Mouse (Mus musculus) neural tube, embryonic 11.5 days (tissue): ENCODE measurements around the gene Gfy. TPM values are rescaled to one million over a fixed set of nuclear protein-coding genes. Genes with fewer than 3 reads are reported as not detected.

ENCODE experiments used
- ATAC-seq: fragments of 200-750 bp; cut with Nextera tagmentation; 2 replicates; pipeline ENCODE4 v1.8.0; 2017; ENCODE audit warnings: moderate number of reproducible peaks, mild to moderate bottlenecking, moderate TSS enrichment, moderate library complexity; ENCODE audit not compliant: insufficient read depth, low FRiP score, low TSS enrichment
- DNase-seq: peaks from one replicate; pipeline ENCODE4 v3.0.0-alpha.2; 2015; ENCODE audit warnings: low spot score
- H3K27ac ChIP-seq: fragments of 300-500 bp; sonication (generic); 2 replicates; pipeline ENCODE4 v1.5.1; 2014; ENCODE audit warnings: low read depth, mild to moderate bottlenecking, low read length
- H3K27me3 ChIP-seq: fragments of 300-500 bp; sonication (generic); 2 replicates; pipeline ENCODE4 v1.6.1; 2014; ENCODE audit warnings: mild to moderate bottlenecking, low read length, mixed read lengths; ENCODE audit not compliant: control insufficient read depth, insufficient read depth
- H3K36me3 ChIP-seq: fragments of 300-500 bp; sonication (generic); 2 replicates; pipeline ENCODE4 v1.6.1; 2014; ENCODE audit warnings: mild to moderate bottlenecking, low read length, moderate library complexity, mixed read lengths; ENCODE audit not compliant: control insufficient read depth, insufficient read depth
- H3K4me1 ChIP-seq: fragments of 300-500 bp; sonication (generic); 2 replicates; pipeline ENCODE4 v1.6.1; 2014; ENCODE audit warnings: low read length, mixed read lengths; ENCODE audit not compliant: control insufficient read depth, insufficient read depth
- H3K4me2 ChIP-seq: fragments of 300-500 bp; sonication (generic); 2 replicates; pipeline ENCODE4 v1.6.1; 2014; ENCODE audit warnings: low read depth, mild to moderate bottlenecking, moderate library complexity
- H3K4me3 ChIP-seq: fragments of 300-500 bp; sonication (generic); 2 replicates; pipeline ENCODE4 v1.5.1; 2014; ENCODE audit warnings: low read depth, low read length
- H3K9ac ChIP-seq: fragments of 300-500 bp; sonication (generic); 2 replicates; pipeline ENCODE4 v1.6.1; 2014; ENCODE audit warnings: mild to moderate bottlenecking, low read length
- H3K9me3 ChIP-seq: fragments of 300-500 bp; sonication (generic); 2 replicates; pipeline ENCODE4 v1.6.1; 2016; ENCODE audit warnings: low read length; ENCODE audit not compliant: control insufficient read depth
- WGBS: fragments of 180-500 bp; shearing (Covaris S2); extraction: QIAGEN DNeasy Blood & Tissue Kit; methylation state at CpG from one replicate; pipeline ENCODE4 v1.1.7; 2014; 5-methylcytosine and 5-hydroxymethylcytosine counted together
- polyA plus RNA-seq: library from polyadenylated mRNA; unstranded; fragments of >200 nt; fragmentation: Nextera tagmentation; extraction: Ambion mirVana; gene quantifications from 2 replicates; pipeline ENCODE4 v1.2.1, GENCODE M21; 2014

Gene Gfy
- polyA plus RNA-seq, 1 experiment from 2014 or later: not detected

GRCm38 (mm10) chr7:45196994-45197393 lies 17.6 kb upstream of the Gfy start:
- 65% methylated on average over 5 of the region's 5 CpGs for WGBS
- Histone ChIP-seq H3K4me2 (no peak overlapping the region), H3K27me3 (no peaks in the 10 kb centered on the region), H3K4me3 (no peak overlapping the region), H3K27ac (no peak overlapping the region), H3K9ac (no peak overlapping the region), H3K4me1 (0 out of 2 replicates have a peak, but pooled peaks cover 1% of the 10 kb centered on the region), H3K36me3 (no peaks in the 10 kb centered on the region), H3K9me3 (no peaks in the 10 kb centered on the region)
- DNase-seq: no peak
- no peak for ATAC-seq

- Histone ChIP-seq H3K4me3 (no peak overlapping the region), H3K36me3 (no peaks in the 10 kb centered on the region), H3K9ac (no peak overlapping the region), H3K27ac (no peak overlapping the region), H3K9me3 (no peaks in the 10 kb centered on the region), H3K27me3 (no peaks in the 10 kb centered on the region), H3K4me2 (no peak overlapping the region), H3K4me1 (0 out of 2 replicates have a peak, but pooled peaks cover 2% of the 10 kb centered on the region)
- DNase-seq (no peak), ATAC-seq (no peak)
- WGBS: 87% methylated on average over 4 of the region's 4 CpGs
These were observed 16.8 kb upstream of the Gfy start for GRCm38 (mm10) chr7:45196176-45196535.

DNA sequence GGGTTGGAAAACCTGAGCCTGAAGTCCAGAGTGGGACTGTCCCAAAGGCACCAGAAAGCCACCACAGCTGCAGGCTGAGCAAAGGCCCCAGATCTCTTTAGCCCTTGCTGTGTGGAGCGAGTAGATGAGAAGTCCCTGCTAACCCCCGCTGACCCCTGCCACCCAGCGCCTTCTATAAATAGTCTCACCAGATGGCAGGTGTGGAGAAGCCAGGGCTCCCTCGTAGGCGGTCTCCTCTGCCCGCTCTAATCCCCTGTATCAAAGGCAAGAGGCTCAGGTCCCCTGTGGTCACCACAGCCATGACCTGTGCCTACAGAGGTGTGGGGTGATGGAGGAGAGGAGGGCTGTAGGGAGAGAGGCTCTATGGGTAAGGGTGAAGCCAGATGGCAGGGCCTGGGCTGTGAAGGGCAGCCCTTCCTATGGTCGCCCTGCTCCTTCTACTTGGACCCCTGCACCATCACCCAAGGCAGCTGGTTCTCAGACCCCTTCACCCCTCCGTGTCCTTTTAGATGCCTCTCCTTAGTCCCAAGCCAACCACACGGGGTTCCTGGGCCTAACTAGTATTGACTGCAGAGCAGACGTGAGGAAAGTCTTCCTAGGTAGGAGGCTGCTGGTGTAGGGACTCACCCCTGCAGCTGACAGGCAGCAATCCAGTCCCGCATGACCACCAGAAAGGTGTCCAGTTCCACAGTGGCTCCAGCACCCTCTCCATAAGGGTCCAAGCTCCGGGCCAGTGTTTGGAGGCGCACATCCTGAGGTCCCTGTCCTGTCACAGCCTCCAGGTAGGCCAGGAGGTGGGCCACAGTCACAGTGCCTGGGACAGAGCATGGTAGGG lies 16.2 kb upstream of the Gfy start:
- H3K9ac ChIP-seq: no peak overlapping the region
- H3K4me1 ChIP-seq: 0 out of 2 replicates have a peak, but pooled peaks cover 2% of the 10 kb centered on the region
- no peak overlapping the region for H3K4me2 ChIP-seq
- 63% methylated on average over 13 of the region's 13 CpGs for WGBS
- H3K27me3 ChIP-seq: no peaks in the 10 kb centered on the region
- DNase-seq (no peak), ATAC-seq (no peak)
- no peaks in the 10 kb centered on the region for H3K36me3 ChIP-seq
- H3K4me3 ChIP-seq: no peak overlapping the region
- H3K27ac ChIP-seq: no peak overlapping the region
- no peaks in the 10 kb centered on the region for H3K9me3 ChIP-seq

- ATAC-seq (no peak), DNase-seq (no peak)
- Histone ChIP-seq H3K9ac (no peak overlapping the region), H3K4me2 (no peak overlapping the region), H3K9me3 (no peaks in the 10 kb centered on the region), H3K36me3 (no peaks in the 10 kb centered on the region), H3K4me3 (no peak overlapping the region), H3K4me1 (0 out of 2 replicates have a peak, but pooled peaks cover 2% of the 10 kb centered on the region), H3K27ac (no peak overlapping the region), H3K27me3 (peaks cover 3% of the 10 kb centered on the region; the same call in 1 of the 2 replicates)
- 78% methylated on average over 17 of the region's 17 CpGs for WGBS
These were observed 14.8 kb upstream of the Gfy start for GRCm38 (mm10) chr7:45193871-45194785.

DNA sequence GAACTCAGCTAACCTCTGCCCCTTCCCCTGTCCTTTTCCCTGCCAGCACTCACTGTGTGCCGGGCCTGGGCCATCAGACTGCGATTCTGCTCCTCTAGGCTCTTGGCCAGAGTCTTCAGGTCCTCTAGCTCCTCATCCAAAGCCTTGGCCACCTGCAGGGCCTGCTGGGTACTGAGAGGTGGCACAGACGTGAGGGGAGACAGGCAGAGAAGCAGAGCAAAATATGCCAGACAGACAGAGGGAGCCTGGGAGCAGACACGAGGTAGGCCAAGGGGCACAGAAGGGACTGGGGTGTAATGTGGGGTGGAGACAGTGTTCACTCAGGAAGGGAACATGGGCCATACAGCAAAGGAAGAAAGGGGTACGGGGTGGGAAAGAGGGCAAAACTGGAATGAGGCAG lies 14.0 kb upstream of the Gfy start:
- no peaks in the 10 kb centered on the region for H3K36me3 ChIP-seq
- H3K9me3 ChIP-seq: no peaks in the 10 kb centered on the region
- no peak overlapping the region for H3K4me3 ChIP-seq
- 0 out of 2 replicates have a peak, but pooled peaks cover 2% of the 10 kb centered on the region for H3K4me1 ChIP-seq
- ATAC-seq (no peak), DNase-seq (no peak)
- peaks cover 7% of the 10 kb centered on the region; the same call in 1 of the 2 replicates for H3K27me3 ChIP-seq
- no peak overlapping the region for H3K4me2 ChIP-seq
- 72% methylated on average over 5 of the region's 5 CpGs for WGBS
- no peak overlapping the region for H3K27ac ChIP-seq
- 0 out of 2 replicates have a peak overlapping the region, but pooled peaks have one; percentile 10 for H3K9ac ChIP-seq

- no peak overlapping the region for H3K27ac ChIP-seq
- no peak overlapping the region for H3K9ac ChIP-seq
- WGBS: 85% methylated on average over 7 of the region's 7 CpGs
- no peaks in the 10 kb centered on the region for H3K9me3 ChIP-seq
- H3K27me3 ChIP-seq: peaks cover 7% of the 10 kb centered on the region; the same call in 1 of the 2 replicates
- DNase-seq: no peak
- no peaks in the 10 kb centered on the region for H3K36me3 ChIP-seq
- H3K4me1 ChIP-seq: 0 out of 2 replicates have a peak, but pooled peaks cover 2% of the 10 kb centered on the region
- H3K4me2 ChIP-seq: no peak overlapping the region
- no peak for ATAC-seq
- H3K4me3 ChIP-seq: no peak overlapping the region
These were observed 13.4 kb upstream of the Gfy start for GRCm38 (mm10) chr7:45192585-45193310.

DNA sequence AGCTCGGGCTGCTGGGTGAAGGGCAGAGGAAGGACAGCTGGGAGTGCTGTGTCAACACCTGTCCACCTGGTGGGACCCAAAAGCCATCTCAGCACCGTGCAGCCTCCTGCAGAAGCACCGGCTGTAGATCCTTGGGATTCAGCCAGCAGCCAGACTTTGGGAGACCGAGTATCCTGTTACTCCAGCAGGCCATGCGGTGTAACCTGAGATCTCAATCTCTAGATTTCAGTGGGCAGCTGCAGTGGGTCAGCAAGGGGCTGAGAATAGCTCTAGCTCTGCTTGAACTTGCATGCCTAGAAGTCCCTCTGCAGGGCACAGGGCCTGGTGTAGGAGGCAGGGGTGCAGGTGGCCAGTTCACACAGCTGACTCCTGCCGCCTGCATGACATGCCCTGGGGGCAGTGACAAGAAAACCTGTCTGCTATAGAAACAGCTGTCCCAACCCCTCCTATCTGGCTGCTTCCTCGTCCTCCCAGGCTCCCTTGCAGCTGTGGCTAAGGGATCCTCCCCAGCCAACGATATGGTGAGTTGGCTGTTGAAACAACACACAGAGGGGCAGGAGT lies 12.5 kb upstream of the Gfy start:
- Histone ChIP-seq H3K27me3 (peaks cover 7% of the 10 kb centered on the region; the same call in 1 of the 2 replicates), H3K9ac (no peak overlapping the region), H3K4me2 (no peak overlapping the region), H3K4me3 (no peak overlapping the region), H3K36me3 (no peaks in the 10 kb centered on the region), H3K27ac (no peak overlapping the region), H3K9me3 (no peaks in the 10 kb centered on the region), H3K4me1 (0 out of 2 replicates have a peak, but pooled peaks cover 2% of the 10 kb centered on the region)
- no peak for ATAC-seq
- 19% methylated on average over 8 of the region's 8 CpGs for WGBS
- DNase-seq: peak; percentile 34

- H3K4me1 ChIP-seq: 0 out of 2 replicates have a peak, but pooled peaks cover 2% of the 10 kb centered on the region
- no peaks in the 10 kb centered on the region for H3K9me3 ChIP-seq
- H3K4me3 ChIP-seq: no peak overlapping the region
- no peak overlapping the region for H3K4me2 ChIP-seq
- no peak overlapping the region for H3K9ac ChIP-seq
- H3K27ac ChIP-seq: no peak overlapping the region
- no peak for DNase-seq
- no peaks in the 10 kb centered on the region for H3K36me3 ChIP-seq
- 73% methylated on average over 2 of the region's 2 CpGs for WGBS
- no peak for ATAC-seq
- peaks cover 7% of the 10 kb centered on the region; the same call in 1 of the 2 replicates for H3K27me3 ChIP-seq
These were observed 11.8 kb upstream of the Gfy start for GRCm38 (mm10) chr7:45191161-45191560.
